Mouse (Mus musculus) limb, embryonic 14.5 days (tissue): ENCODE results near the gene Ppm1m. TPM values are rescaled to one million over a fixed set of nuclear protein-coding genes. Genes with fewer than 3 reads are reported as not detected.

Experiments
- ATAC-seq: fragments of 200-750 bp; cut with Nextera tagmentation; 2 replicates; pipeline ENCODE4 v1.8.0; 2017; ENCODE audit warnings: low read depth, moderate number of reproducible peaks, moderate TSS enrichment; ENCODE audit not compliant: low FRiP score
- DNase-seq: peaks from one replicate; pipeline ENCODE4 v3.0.0-alpha.2; 2015; ENCODE audit warnings: low spot score
- H3K27ac ChIP-seq: fragments of 300-500 bp; sonication (generic); replicated peaks from 2 replicates; pipeline ENCODE4 v1.5.1; 2014; ENCODE audit warnings: low read depth, mild to moderate bottlenecking, low read length, moderate library complexity, mixed read lengths
- H3K27me3 ChIP-seq: fragments of 300-500 bp; sonication (generic); 2 replicates; pipeline ENCODE4 v1.6.1; 2014; ENCODE audit warnings: low read length, mixed read lengths; ENCODE audit not compliant: control insufficient read depth, insufficient read depth
- H3K36me3 ChIP-seq: fragments of 300-500 bp; sonication (generic); 2 replicates; pipeline ENCODE4 v1.6.1; 2014; ENCODE audit warnings: mild to moderate bottlenecking, low read length, moderate library complexity, mixed read lengths; ENCODE audit not compliant: control insufficient read depth, insufficient read depth
- H3K4me1 ChIP-seq: fragments of 300-500 bp; sonication (generic); 2 replicates; pipeline ENCODE4 v1.6.1; 2014; ENCODE audit warnings: antibody characterized with exemption, low read length, mixed read lengths; ENCODE audit not compliant: control insufficient read depth, insufficient read depth
- H3K4me2 ChIP-seq: fragments of 300-500 bp; sonication (generic); replicated peaks from 2 replicates; pipeline ENCODE4 v1.6.1; 2014; ENCODE audit warnings: low read depth, mild to moderate bottlenecking, low read length, moderate library complexity; ENCODE audit not compliant: severe bottlenecking
- H3K4me3 ChIP-seq: fragments of 300-500 bp; sonication (generic); replicated peaks from 2 replicates; pipeline ENCODE4 v1.5.1; 2014; ENCODE audit warnings: low read length
- H3K9ac ChIP-seq: fragments of 300-500 bp; sonication (generic); 2 replicates; pipeline ENCODE4 v1.6.1; 2014; ENCODE audit warnings: mild to moderate bottlenecking, low read depth, low read length, moderate library complexity; ENCODE audit not compliant: severe bottlenecking
- H3K9me3 ChIP-seq: fragments of 300-500 bp; sonication (generic); 2 replicates; pipeline ENCODE4 v1.6.1; 2016; ENCODE audit warnings: low read length; ENCODE audit not compliant: control insufficient read depth
- POLR2A ChIP-seq: fragments of 200-500 bp; IDR thresholded peaks from 2 replicates; pipeline ENCODE4 v1.8.0; 2012; ENCODE audit warnings: inconsistent platforms, mild to moderate bottlenecking, moderate library complexity, borderline replicate concordance; ENCODE audit not compliant: insufficient read depth, insufficient read length; ENCODE audit errors: extremely low read depth
- WGBS: fragments of 180-500 bp; shearing (Covaris S2); extraction: QIAGEN DNeasy Blood & Tissue Kit; methylation state at CpG from one replicate; pipeline ENCODE4 v1.1.7; 2014; 5-methylcytosine and 5-hydroxymethylcytosine counted together
- polyA plus RNA-seq, 2 experiments: library from polyadenylated mRNA; depleted of rRNA in 1 of 2; stranded (reverse) in 1 of 2; unstranded in 1 of 2; fragments of >200 nt; fragmentation: Nextera tagmentation in 1 of 2; extraction: Ambion mirVana in 1 of 2; gene quantifications; 2 replicates each; pipeline versions ENCODE4 v1.2.1 to v1.2.3; 2012 to 2014

Ppm1m gene
- polyA plus RNA-seq, 2 experiments = 39.2 to 87.0 TPM

- no peak for DNase-seq
- WGBS = 67% methylated on average over 3 of the region's 3 CpGs
- peaks cover 15% of the 10 kb centered on the region for H3K4me1 ChIP-seq
- H3K4me3 ChIP-seq = no peak overlapping the region
- no peaks in the 10 kb centered on the region for H3K27me3 ChIP-seq
- H3K27ac ChIP-seq = no peak overlapping the region
- no peaks in the 10 kb centered on the region for H3K9me3 ChIP-seq
- peaks cover 38% of the 10 kb centered on the region for H3K36me3 ChIP-seq
- ATAC-seq = no peak
- H3K4me2 ChIP-seq = no peak overlapping the region
- H3K9ac ChIP-seq = no peak overlapping the region
- TF ChIP-seq POLR2A = no peak
Measured at GRCm38 (mm10) chr9:106197081-106197713, 2.3 kb downstream of the Ppm1m start.

- ATAC-seq (no peak), DNase-seq (no peak)
- H3K27ac ChIP-seq = no peak overlapping the region
- 90% methylated on average over 8 of the region's 8 CpGs for WGBS
- no peak overlapping the region for H3K9ac ChIP-seq
- peaks cover 53% of the 10 kb centered on the region for H3K36me3 ChIP-seq
- H3K4me1 ChIP-seq = peaks cover 13% of the 10 kb centered on the region
- no peak for TF ChIP-seq POLR2A
- H3K4me3 ChIP-seq = no peak overlapping the region
- no peak overlapping the region for H3K4me2 ChIP-seq
- H3K27me3 ChIP-seq = no peaks in the 10 kb centered on the region
- no peaks in the 10 kb centered on the region for H3K9me3 ChIP-seq
Measured at GRCm38 (mm10) chr9:106195693-106196092, 3.9 kb downstream of the Ppm1m start.

GRCm38 (mm10) chr9:106193930-106194807 is 5.4 kb downstream of the Ppm1m start:
- Histone ChIP-seq H3K4me1 (peaks cover 8% of the 10 kb centered on the region), H3K27me3 (no peaks in the 10 kb centered on the region), H3K9ac (no peak overlapping the region), H3K36me3 (peaks cover 68% of the 10 kb centered on the region), H3K27ac (no peak overlapping the region), H3K4me2 (no peak overlapping the region), H3K9me3 (no peaks in the 10 kb centered on the region), H3K4me3 (no peak overlapping the region)
- TF ChIP-seq POLR2A = no peak
- DNase-seq (no peak), ATAC-seq (no peak)
- 92% methylated on average over 8 of the region's 8 CpGs for WGBS

GRCm38 (mm10) chr9:106192998-106193397 is 6.5 kb downstream of the Ppm1m start:
- H3K4me2 ChIP-seq = no peak overlapping the region
- no peak overlapping the region for H3K4me3 ChIP-seq
- ATAC-seq = no peak
- DNase-seq = no peak
- WGBS = 85% methylated on average over 1 of the region's 1 CpGs
- H3K4me1 ChIP-seq = peaks cover 8% of the 10 kb centered on the region
- no peak for TF ChIP-seq POLR2A
- H3K27ac ChIP-seq = no peak overlapping the region
- H3K36me3 ChIP-seq = peaks cover 80% of the 10 kb centered on the region
- H3K27me3 ChIP-seq = no peaks in the 10 kb centered on the region
- no peaks in the 10 kb centered on the region for H3K9me3 ChIP-seq
- no peak overlapping the region for H3K9ac ChIP-seq

- Histone ChIP-seq H3K4me3 (no peak overlapping the region), H3K9me3 (no peaks in the 10 kb centered on the region), H3K4me2 (no peak overlapping the region), H3K36me3 (peaks cover 86% of the 10 kb centered on the region), H3K4me1 (no peaks in the 10 kb centered on the region), H3K27me3 (no peaks in the 10 kb centered on the region), H3K27ac (no peak overlapping the region), H3K9ac (no peak overlapping the region)
- ATAC-seq = no peak
- no peak for TF ChIP-seq POLR2A
- DNase-seq = no peak
- WGBS = 93% methylated on average over 8 of the region's 8 CpGs
Measured at GRCm38 (mm10) chr9:106192024-106192423, 7.5 kb downstream of the Ppm1m start.
